Mouse (Mus musculus) naive thymus-derived CD4-positive, alpha-beta T cell, adult 2 months (primary cell): ENCODE results near the gene Bpifb9a.
"Not testable (repeated sequence)": the region's sequence is repeated elsewhere in the genome, so short reads cannot be mapped to it uniquely, and the experiment has no call there.

ENCODE experiments used
- DNase-seq: peaks from one replicate; pipeline ENCODE4 v3.0.0-alpha.2; 2011; ENCODE audit warnings: low read depth

Gene Bpifb9a

GRCm38 (mm10) chr2:154306927-154307326, 49.3 kb downstream of the Bpifb9a start, which contains the start of gene Bpifb9b:
Gene Bpifb9b, plus strand, starts transcription at chr2:154307227.
- not testable (repeated sequence) for DNase-seq

DNA sequence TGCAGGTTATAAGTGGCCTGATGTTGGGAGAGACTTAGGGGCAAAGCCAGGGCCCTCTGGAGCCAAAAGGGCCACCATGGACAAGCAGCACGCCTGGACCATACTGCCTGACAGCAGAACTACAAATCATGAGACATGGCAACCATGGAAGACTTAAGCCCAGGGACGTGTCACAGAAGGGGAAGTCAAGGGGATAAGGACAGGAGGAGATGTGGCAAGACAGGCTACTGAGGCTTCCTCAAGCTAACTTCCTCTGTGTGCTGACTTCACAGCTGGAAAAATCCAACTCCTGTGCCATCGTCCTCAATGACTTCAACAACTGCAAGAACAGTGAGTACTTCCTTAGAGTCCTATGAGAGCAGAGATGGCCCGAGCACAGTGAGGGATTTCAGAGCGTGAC, 56.1 kb downstream of the Bpifb9a start:
- DNase-seq = not testable (repeated sequence)
